Mouse (Mus musculus) brown adipose tissue, adult 24 weeks (tissue): ENCODE results near the gene Nfasc. TPM values are rescaled to one million over a fixed set of nuclear protein-coding genes. Genes with fewer than 3 reads are reported as not detected.

Source experiments
- H3K27ac ChIP-seq: fragments of 200-500 bp; replicated peaks from 2 replicates; pipeline ENCODE4 v1.5.1; 2012; ENCODE audit warnings: low read depth, mild to moderate bottlenecking, low read length
- H3K4me1 ChIP-seq: fragments of 200-500 bp; 2 replicates; pipeline ENCODE4 v1.6.1; 2012; ENCODE audit warnings: low read length, mixed read lengths; ENCODE audit not compliant: control insufficient read depth, insufficient read depth, insufficient read length
- H3K4me3 ChIP-seq: fragments of 200-500 bp; 2 replicates; pipeline ENCODE4 v1.5.1; 2012; ENCODE audit warnings: low read depth, mild to moderate bottlenecking, low read length, moderate library complexity; ENCODE audit not compliant: insufficient read depth
- polyA plus RNA-seq: library from polyadenylated mRNA; stranded (reverse); fragments of >200 nt; gene quantifications from 2 replicates; pipeline ENCODE4 v1.2.4, GENCODE M21; 2012; ENCODE audit not compliant: missing spikeins, insufficient read depth, insufficient read length

Nfasc gene
- polyA plus RNA-seq, 1 experiment = not detected

- no peak overlapping the region for H3K27ac ChIP-seq
- H3K4me3 ChIP-seq = no peak overlapping the region
- no peaks in the 10 kb centered on the region for H3K4me1 ChIP-seq
Measured at GRCm38 (mm10) chr1:132535541-132535940, 206.1 kb downstream of the Nfasc start.

DNA sequence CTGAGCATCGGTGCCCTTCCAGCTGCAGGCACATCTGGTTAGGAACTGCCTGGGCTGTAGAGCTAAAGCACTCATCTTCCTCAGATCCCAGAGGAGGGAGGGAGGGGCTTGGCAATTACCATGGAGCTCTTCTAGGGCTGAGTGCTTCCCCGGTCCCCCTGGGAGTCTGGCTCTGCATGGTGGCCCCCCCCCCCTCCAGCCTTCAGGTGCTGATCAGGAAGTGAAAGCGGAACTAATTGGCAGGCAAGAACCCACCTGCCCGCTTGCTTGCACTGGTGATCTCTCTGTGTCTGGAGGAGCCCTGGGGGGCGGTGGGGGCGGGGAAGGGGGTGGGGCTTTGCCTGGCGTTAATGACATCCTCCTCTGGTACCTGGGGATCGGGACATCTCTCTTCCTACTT, 207.8 kb downstream of the Nfasc start:
- Histone ChIP-seq H3K4me1 (no peaks in the 10 kb centered on the region), H3K4me3 (no peak overlapping the region), H3K27ac (no peak overlapping the region)

- Histone ChIP-seq H3K27ac (no peak overlapping the region), H3K4me1 (no peaks in the 10 kb centered on the region), H3K4me3 (no peak overlapping the region)
Measured at GRCm38 (mm10) chr1:132532521-132532920, 209.1 kb downstream of the Nfasc start.

DNA sequence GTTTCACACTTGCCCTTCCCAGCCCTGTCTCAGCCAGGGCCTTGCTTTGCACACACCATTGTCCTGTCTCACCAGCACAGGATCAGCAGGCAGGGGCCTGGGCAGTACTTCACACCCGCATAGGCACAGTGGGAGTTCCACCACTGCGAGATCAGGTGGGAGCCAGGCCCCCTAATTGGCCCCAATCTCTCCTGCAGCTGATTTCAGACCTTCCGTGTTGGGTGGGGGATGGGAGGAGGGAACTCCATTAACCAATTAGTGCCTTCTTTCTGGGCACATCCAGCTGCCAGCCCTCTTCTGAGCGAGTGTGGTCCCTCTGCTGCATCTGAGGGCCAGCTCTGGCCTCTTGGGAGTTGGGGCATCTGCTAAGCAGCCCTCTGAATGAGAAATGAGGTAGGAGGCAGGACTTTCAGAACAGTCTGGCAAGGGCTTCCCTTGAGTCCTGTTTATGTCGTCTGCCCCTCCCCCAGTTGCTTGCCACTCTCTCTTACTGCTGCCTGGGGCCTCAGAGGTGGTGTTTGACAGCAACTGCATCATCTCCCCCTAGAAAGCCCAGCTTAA, 210.9 kb downstream of the Nfasc start:
- Histone ChIP-seq H3K4me3 (no peak overlapping the region), H3K27ac (no peak overlapping the region), H3K4me1 (no peaks in the 10 kb centered on the region)

- H3K4me1 ChIP-seq = no peaks in the 10 kb centered on the region
- no peak overlapping the region for H3K27ac ChIP-seq
Measured at GRCm38 (mm10) chr1:132528647-132529334, 212.8 kb downstream of the Nfasc start.

DNA sequence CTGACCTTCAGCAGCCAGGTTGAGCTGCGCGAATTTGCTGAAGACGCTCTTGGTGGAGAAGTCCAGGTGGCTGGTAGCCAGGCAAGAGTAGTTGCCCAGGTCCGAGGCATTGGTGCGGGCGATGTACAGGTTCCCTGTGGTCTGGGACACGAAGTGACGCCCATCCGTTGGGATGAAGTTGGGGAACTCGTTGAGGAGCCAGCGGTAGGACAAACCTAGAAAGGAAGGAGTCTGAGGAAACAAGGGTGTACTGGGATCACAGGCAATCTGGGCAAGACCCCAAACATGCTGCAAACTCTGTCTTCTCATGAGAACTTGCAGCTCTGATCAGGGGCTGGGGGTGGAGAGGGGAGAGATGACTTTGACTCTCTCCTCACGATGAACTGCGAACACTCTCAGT, 213.5 kb downstream of the Nfasc start:
- Histone ChIP-seq H3K4me3 (no peak overlapping the region), H3K27ac (no peak overlapping the region), H3K4me1 (no peaks in the 10 kb centered on the region)

More at GRCm38 (mm10) chr1:132528647-132529334, 212.8 kb downstream of the Nfasc start:
- no peak overlapping the region for H3K4me3 ChIP-seq

DNA sequence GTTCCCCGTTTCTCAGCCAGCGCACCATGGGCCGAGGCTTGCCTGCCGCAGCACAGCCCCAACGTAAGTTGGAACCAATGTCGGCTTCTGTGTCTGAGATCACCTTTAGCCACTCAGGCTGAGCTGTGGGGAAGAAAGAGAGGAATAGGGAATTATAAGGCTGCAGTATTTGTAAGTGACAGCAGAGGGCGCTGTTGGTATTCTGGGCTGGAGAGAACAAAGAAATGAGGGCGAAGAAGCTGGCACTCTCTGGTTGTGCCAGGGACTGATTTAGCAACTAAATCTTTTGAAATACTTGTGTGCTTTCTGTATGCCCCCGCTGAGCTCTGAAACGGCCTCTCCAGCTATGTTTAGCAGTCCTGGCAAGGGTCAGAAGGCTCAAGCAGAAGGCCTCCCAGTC, 215.8 kb downstream of the Nfasc start:
- Histone ChIP-seq H3K27ac (no peak overlapping the region), H3K4me1 (no peaks in the 10 kb centered on the region), H3K4me3 (no peak overlapping the region)

DNA sequence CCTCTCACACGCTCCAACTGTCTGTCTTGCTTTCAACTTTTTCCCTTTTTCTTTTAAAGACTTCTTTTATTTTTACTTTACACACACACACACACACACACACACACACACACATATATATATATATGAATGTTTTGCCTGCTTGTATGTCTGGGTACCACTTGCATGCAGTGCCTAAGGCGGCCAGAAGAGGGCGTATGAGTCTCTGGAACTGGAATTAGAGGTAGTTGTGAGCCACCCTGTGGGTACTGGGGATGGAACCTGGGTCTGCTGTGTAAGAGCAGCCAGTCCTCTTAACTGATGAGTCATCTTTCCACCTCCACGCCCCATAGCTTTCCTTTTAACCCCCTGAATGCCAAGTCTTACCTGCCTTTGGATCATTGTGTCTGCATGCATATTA, 217.7 kb downstream of the Nfasc start:
- Histone ChIP-seq H3K27ac (no peak overlapping the region), H3K4me1 (no peaks in the 10 kb centered on the region), H3K4me3 (no peak overlapping the region)

GRCm38 (mm10) chr1:132523048-132523447, 218.5 kb downstream of the Nfasc start:
- no peak overlapping the region for H3K27ac ChIP-seq
- H3K4me3 ChIP-seq = no peak overlapping the region
- H3K4me1 ChIP-seq = no peaks in the 10 kb centered on the region

GRCm38 (mm10) chr1:132520764-132521163, 220.8 kb downstream of the Nfasc start:
- Histone ChIP-seq H3K4me1 (no peaks in the 10 kb centered on the region), H3K4me3 (no peak overlapping the region), H3K27ac (no peak overlapping the region)

DNA sequence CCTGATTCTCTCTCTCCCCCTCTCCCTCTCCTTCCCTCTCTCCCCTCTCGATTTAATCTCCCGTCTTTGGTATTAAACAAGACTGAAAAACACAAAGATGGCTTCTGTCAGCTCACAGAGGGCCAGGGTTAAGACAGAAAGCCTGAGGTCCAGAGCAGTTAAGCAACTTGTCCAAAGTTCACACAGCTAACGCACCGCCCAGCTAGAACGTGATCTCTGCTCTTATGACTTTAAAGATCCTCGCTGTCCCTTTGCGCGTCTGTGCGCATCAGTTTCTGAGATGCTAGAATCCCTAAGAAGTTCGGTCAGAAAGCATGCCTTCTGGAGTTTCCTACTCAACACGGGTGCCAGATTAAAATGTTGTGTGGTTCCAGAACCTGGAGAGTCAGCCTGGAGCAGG, 221.9 kb downstream of the Nfasc start:
- Histone ChIP-seq H3K4me3 (no peak overlapping the region), H3K27ac (no peak overlapping the region), H3K4me1 (no peaks in the 10 kb centered on the region)

DNA sequence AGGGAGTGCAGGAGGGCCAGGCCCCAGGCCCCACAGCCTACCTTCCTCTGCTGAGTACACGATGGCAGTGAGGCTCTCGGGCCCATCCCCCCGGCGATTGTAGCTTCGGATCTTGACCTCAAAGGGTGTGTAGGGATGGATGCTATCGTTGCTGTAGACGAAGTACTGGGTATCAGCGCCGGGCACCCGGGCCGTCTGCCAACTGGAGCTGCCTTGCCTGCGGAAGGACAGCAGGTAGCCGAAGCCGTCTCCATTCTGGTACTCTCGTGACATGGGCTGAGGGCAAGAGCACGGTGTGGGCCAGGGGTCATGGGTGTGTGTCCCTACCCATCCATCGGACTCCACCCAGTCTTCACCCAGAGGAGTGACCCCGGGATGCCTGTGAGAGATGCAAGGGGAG, 223.0 kb downstream of the Nfasc start:
- Histone ChIP-seq H3K4me3 (no peak overlapping the region), H3K4me1 (no peaks in the 10 kb centered on the region), H3K27ac (no peak overlapping the region)

- H3K27ac ChIP-seq = no peak overlapping the region
- H3K4me3 ChIP-seq = no peak overlapping the region
- no peaks in the 10 kb centered on the region for H3K4me1 ChIP-seq
Measured at GRCm38 (mm10) chr1:132516776-132517175, 224.8 kb downstream of the Nfasc start.

GRCm38 (mm10) chr1:132515339-132515738, 226.3 kb downstream of the Nfasc start:
- Histone ChIP-seq H3K4me1 (no peaks in the 10 kb centered on the region), H3K4me3 (no peak overlapping the region), H3K27ac (no peak overlapping the region)
